Mouse (Mus musculus) small intestine, adult 2 months (tissue): ENCODE measurements around the gene Wdr54. TPM values are rescaled to one million over a fixed set of nuclear protein-coding genes. Genes with fewer than 3 reads are reported as not detected.

Experiments used
- H3K27ac ChIP-seq: fragments of 200-500 bp; 2 replicates; pipeline ENCODE4 v1.5.1; 2012; ENCODE audit warnings: low read depth, low read length, control low read depth, inconsistent platforms; ENCODE audit not compliant: insufficient read depth
- H3K27me3 ChIP-seq: fragments of 200-500 bp; 2 replicates; pipeline ENCODE4 v1.6.1; 2012; ENCODE audit warnings: mild to moderate bottlenecking, moderate library complexity, low read length, inconsistent platforms; ENCODE audit not compliant: control insufficient read depth, insufficient read depth
- H3K36me3 ChIP-seq: fragments of 200-500 bp; 2 replicates; pipeline ENCODE4 v1.6.1; 2012; ENCODE audit warnings: mild to moderate bottlenecking, low read length, control low read depth, inconsistent platforms; ENCODE audit not compliant: control insufficient read depth, insufficient read depth
- H3K4me1 ChIP-seq: fragments of 200-500 bp; 2 replicates; pipeline ENCODE4 v1.6.1; 2012; ENCODE audit warnings: low read length, inconsistent platforms, mixed read lengths; ENCODE audit not compliant: control insufficient read depth, insufficient read depth, insufficient read length
- H3K4me3 ChIP-seq: fragments of 200-500 bp; 2 replicates; pipeline ENCODE4 v1.5.1; 2012; ENCODE audit warnings: low read depth, mild to moderate bottlenecking, control low read depth, inconsistent platforms, low read length, moderate library complexity
- CTCF ChIP-seq: fragments of 200-500 bp; IDR thresholded peaks from 2 replicates; pipeline ENCODE4 v1.5.1; 2012; ENCODE audit warnings: low read depth, mild to moderate bottlenecking, control low read depth, inconsistent platforms, low read length, moderate library complexity, mixed read lengths; ENCODE audit not compliant: insufficient replicate concordance, insufficient read length; ENCODE audit errors: extremely low read depth
- POLR2A ChIP-seq: fragments of 200-500 bp; IDR thresholded peaks from 2 replicates; pipeline ENCODE4 v1.6.1; 2012; ENCODE audit warnings: low read depth, mild to moderate bottlenecking, control low read depth, inconsistent platforms, low read length, moderate library complexity
- WGBS: fragments of 180-500 bp; shearing (Covaris S2); methylation state at CpG from one replicate; pipeline ENCODE4 v1.1.7; 2018; 5-methylcytosine and 5-hydroxymethylcytosine counted together
- polyA plus RNA-seq: library from polyadenylated mRNA; depleted of rRNA; stranded (reverse); fragments of >200 nt; gene quantifications from 2 replicates; pipeline ENCODE4 v1.2.3, GENCODE M21; 2012

Gene Wdr54
- polyA plus RNA-seq, 1 experiment = 0.90 TPM

- WGBS = 93% methylated on average over 5 of the region's 5 CpGs
These were observed 28.8 kb downstream of the Wdr54 start for GRCm38 (mm10) chr6:83127419-83127818.

GRCm38 (mm10) chr6:83125331-83125730 is 30.9 kb downstream of the Wdr54 start, which contains the start of gene Ino80b:
Gene Ino80b (minus strand): TSS chr6:83125431.
- H3K27ac ChIP-seq = peak within 1 kb of the TSS; percentile 17; the same call in 1 of the 2 replicates
- WGBS = 37% methylated on average over 5 of the region's 5 CpGs

More at GRCm38 (mm10) chr6:83127419-83127818, 28.8 kb downstream of the Wdr54 start:
- Histone ChIP-seq H3K27ac (no peak overlapping the region), H3K4me1 (peaks cover 12% of the 10 kb centered on the region; the same call in 1 of the 2 replicates), H3K27me3 (no peaks in the 10 kb centered on the region), H3K36me3 (no peaks in the 10 kb centered on the region), H3K4me3 (no peak overlapping the region)
- no peak for TF ChIP-seq POLR2A
- no peak for TF ChIP-seq CTCF

DNA sequence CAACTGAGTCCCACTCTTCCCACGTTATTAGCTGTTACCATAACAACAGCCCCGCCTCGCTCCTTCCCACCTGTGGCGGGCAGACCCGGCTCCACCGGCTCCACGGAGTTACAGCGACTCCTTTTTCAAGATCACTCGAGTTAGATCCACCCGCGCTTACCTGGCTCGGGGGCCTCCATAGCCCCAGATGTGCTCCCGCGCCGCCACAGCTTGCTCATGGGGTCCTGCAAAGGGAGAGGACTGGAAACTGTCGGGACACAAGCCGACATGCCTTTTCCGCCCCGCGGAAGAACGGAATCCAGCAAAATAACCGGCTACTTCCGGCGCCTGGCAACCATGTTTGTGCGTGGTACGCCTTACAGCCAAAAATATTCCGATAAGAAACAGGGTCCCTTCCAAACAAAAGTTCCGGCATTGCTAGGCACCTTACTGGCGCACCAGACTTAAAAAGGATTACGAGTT is 31.3 kb downstream of the Wdr54 start:
- no peaks in the 10 kb centered on the region for H3K36me3 ChIP-seq
- peaks cover 13% of the 10 kb centered on the region for H3K4me1 ChIP-seq
- peak overlapping the region; percentile 74 for H3K4me3 ChIP-seq
- peak overlapping the region; percentile 17; the same call in 1 of the 2 replicates for H3K27ac ChIP-seq
- TF ChIP-seq CTCF (no peak), POLR2A (peak; percentile 83)
- no peaks in the 10 kb centered on the region for H3K27me3 ChIP-seq
- WGBS = under 1% methylated on average over 30 of the region's 30 CpGs

More at GRCm38 (mm10) chr6:83125331-83125730, 30.9 kb downstream of the Wdr54 start, which contains the start of gene Ino80b:
- H3K4me1 ChIP-seq = peaks cover 9% of the 10 kb centered on the region
- no peaks in the 10 kb centered on the region for H3K36me3 ChIP-seq
- no peak for TF ChIP-seq CTCF
- TF ChIP-seq POLR2A = no peak
- no peaks in the 10 kb centered on the region for H3K27me3 ChIP-seq
- peak within 1 kb of the TSS; percentile 74 for H3K4me3 ChIP-seq

DNA sequence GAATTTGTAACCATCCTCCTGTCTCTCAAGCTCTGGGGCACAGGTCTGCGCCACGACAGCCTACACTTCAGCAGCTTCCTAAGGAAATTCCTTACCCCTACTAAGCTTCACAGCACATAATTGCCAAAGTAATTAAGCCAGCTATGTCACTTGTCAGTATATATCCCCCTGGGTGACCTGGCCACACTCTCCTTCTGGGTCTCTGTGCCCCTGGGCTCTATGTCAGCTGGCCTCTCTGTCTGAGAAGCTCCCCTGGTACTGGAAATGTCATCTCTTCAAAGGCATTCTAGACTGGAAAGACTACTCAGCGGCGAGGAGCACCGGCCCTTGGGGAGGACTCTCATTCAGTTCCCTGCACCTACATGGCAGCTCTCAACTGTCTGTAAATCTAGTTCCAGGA is 33.2 kb downstream of the Wdr54 start:
- no peak overlapping the region for H3K4me3 ChIP-seq
- H3K27ac ChIP-seq = no peak overlapping the region
- H3K36me3 ChIP-seq = peaks cover 2% of the 10 kb centered on the region
- TF ChIP-seq CTCF (no peak), POLR2A (no peak)
- no peaks in the 10 kb centered on the region for H3K27me3 ChIP-seq
- peaks cover 15% of the 10 kb centered on the region for H3K4me1 ChIP-seq
- WGBS = 88% methylated on average over 5 of the region's 5 CpGs

- H3K4me1 ChIP-seq = peaks cover 15% of the 10 kb centered on the region
- peak overlapping the region; percentile 76 for H3K4me3 ChIP-seq
- H3K27ac ChIP-seq = peak overlapping the region; percentile 74
- TF ChIP-seq CTCF (no peak), POLR2A (no peak)
- H3K27me3 ChIP-seq = no peaks in the 10 kb centered on the region
- peaks cover 6% of the 10 kb centered on the region for H3K36me3 ChIP-seq
- WGBS = 2% methylated on average over 52 of the region's 52 CpGs
These were observed 34.1 kb downstream of the Wdr54 start for GRCm38 (mm10) chr6:83121863-83122710.

GRCm38 (mm10) chr6:83120930-83121862 is 35.0 kb downstream of the Wdr54 start, which contains the start of gene Wbp1:
Gene Wbp1 (minus strand): TSS chr6:83121559.
- Histone ChIP-seq H3K36me3 (peaks cover 6% of the 10 kb centered on the region), H3K27ac (peak within 1 kb of the TSS; percentile 91), H3K4me3 (peak within 1 kb of the TSS; percentile 86), H3K4me1 (peaks cover 19% of the 10 kb centered on the region), H3K27me3 (no peaks in the 10 kb centered on the region)
- under 1% methylated on average over 38 of the region's 38 CpGs for WGBS
- TF ChIP-seq CTCF = no peak
- TF ChIP-seq POLR2A = peak; percentile 91

DNA sequence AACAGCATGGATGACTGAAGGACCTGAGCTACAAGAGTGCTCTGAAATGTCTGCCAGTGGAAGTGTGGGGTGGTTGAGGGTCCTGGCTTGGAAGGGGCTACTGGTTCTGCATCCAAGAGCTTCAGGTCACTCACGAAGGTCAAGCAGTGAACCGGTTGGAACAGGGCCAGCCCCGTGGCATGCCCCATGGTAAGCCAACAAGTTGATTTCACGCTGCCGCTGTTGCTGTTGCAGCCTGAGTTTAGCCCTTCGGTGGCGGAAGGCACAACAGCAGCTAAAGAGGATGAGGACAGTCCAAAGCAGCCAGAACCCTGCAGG is 36.5 kb downstream of the Wdr54 start:
- no peaks in the 10 kb centered on the region for H3K27me3 ChIP-seq
- H3K27ac ChIP-seq = no peak overlapping the region
- peaks cover 6% of the 10 kb centered on the region for H3K36me3 ChIP-seq
- WGBS = 56% methylated on average over 7 of the region's 7 CpGs
- TF ChIP-seq CTCF (no peak), POLR2A (no peak)
- peaks cover 22% of the 10 kb centered on the region for H3K4me1 ChIP-seq
- H3K4me3 ChIP-seq = no peak overlapping the region
